In the genomic region with DNA sequence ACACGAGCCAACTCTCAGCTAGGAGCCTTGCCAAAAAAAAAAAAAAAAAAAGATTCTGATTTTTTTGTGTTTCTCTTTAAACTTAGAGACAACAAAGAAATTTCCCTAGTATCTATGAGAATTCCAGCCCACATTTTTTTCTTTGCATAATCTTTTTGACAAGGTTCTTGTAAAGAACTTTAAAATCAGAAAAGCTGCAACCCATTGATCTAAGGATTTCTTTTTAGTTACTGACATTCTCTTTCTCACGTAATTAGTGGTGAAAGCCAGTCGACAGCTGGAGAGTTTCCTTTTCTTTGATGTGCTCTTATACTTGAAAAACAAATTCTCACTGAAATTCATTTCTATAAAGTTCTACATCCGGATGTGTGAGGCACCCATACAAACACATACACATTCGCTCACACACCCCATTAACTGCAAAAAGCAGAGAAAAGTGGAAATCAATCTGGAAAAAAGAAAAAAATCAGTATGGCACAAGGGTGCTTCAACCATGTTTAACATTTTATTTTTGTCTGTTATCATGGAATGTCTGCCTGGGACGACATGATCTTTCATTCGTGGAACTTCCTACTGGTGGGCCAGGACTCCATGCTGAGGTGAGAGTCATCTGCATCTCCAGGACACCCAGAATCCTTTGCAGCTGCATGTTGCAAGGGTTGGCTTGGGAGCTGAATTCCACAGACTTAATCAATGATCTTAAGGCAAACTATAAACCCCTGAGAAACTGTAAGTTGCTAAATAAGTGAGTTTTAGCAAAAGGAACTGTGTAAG, we compare ENCODE assay signal across 19 mouse cellular contexts.
A peak's percentile ranks its signal among the peaks of the same experiment; 100 is the strongest.
DNase-seq lines count a peak whose midpoint lies in the region; ATAC-seq and TF ChIP-seq lines count a peak whose summit lies in the region.
"Had no signal": no experiment of that assay in that cellular context is flagged by ENCODE, and none has a peak within 500 bp of the region (broad histone marks: within the 10 kb centered on the region; RNA-seq: fewer than 3 reads in every experiment).

No protein-coding gene starts in this region.

- no peak overlapping the region for H3K4me2 ChIP-seq in forebrain, postnatal 0 days (ENCODE audit: low read depth)
- H3K4me2 ChIP-seq in forebrain, embryonic 12.5 days: no peak overlapping the region
- H3K4me2 ChIP-seq: hindbrain, embryonic 15.5 days; limb, embryonic 13.5 days; liver, embryonic 12.5 days had no signal

- no peaks in the 10 kb centered on the region for H3K9me3 ChIP-seq in forebrain, postnatal 0 days (ENCODE audit: low read length)
- no peaks in the 10 kb centered on the region for H3K9me3 ChIP-seq in forebrain, embryonic 12.5 days
- H3K9me3 ChIP-seq: hindbrain, embryonic 15.5 days; limb, embryonic 13.5 days; liver, embryonic 12.5 days had no signal

- H3K4me1 ChIP-seq in forebrain, postnatal 0 days (ENCODE audit: insufficient read depth): 0 out of 2 replicates have a peak, but pooled peaks cover 4% of the 10 kb centered on the region
- H3K4me1 ChIP-seq in forebrain, embryonic 12.5 days: peaks cover 10% of the 10 kb centered on the region
- H3K4me1 ChIP-seq: liver, embryonic 12.5 days had no signal

- no peaks in the 10 kb centered on the region for H3K27me3 ChIP-seq in forebrain, postnatal 0 days (ENCODE audit: insufficient read depth, low read length)
- no peaks in the 10 kb centered on the region for H3K27me3 ChIP-seq in forebrain, embryonic 12.5 days
- H3K27me3 ChIP-seq: hindbrain, embryonic 15.5 days; limb, embryonic 13.5 days; liver, embryonic 12.5 days had no signal

- H3K27ac ChIP-seq in forebrain, postnatal 0 days (ENCODE audit: low read depth, low read length): no peak overlapping the region
- H3K27ac ChIP-seq in forebrain, embryonic 12.5 days: no peak overlapping the region
- H3K27ac ChIP-seq: hindbrain, embryonic 15.5 days; layer of hippocampus, adult 2 months; limb, embryonic 13.5 days; liver, embryonic 12.5 days had no signal

- DNase-seq in forebrain, postnatal 0 days: no peak
- DNase-seq in CD4-positive helper T cell, adult 2 months (ENCODE audit: low read depth, low spot score): peak; percentile 12
- DNase-seq in Muller cell, postnatal 12 days (ENCODE audit: inconsistent ontology term): peak; percentile 66
- peak; percentile 3 for DNase-seq in lung, postnatal 14 days
- DNase-seq in thymus, adult 18-20 months: no peak
- no peak for DNase-seq in MN1 (ENCODE audit: low spot score)
- DNase-seq: adrenal gland, postnatal 14 days; B cell, adult 2 months; cerebellum, adult 11 months; cerebellum, adult 9-11 months; gastrocnemius, postnatal 25 days; kidney, adult 8-10 months; kidney, postnatal 25 days; thymus, postnatal 14 days had no signal

- no peaks in the 10 kb centered on the region for H3K36me3 ChIP-seq in forebrain, postnatal 0 days (ENCODE audit: insufficient read depth)
- no peaks in the 10 kb centered on the region for H3K36me3 ChIP-seq in forebrain, embryonic 12.5 days (replicated peaks)
- H3K36me3 ChIP-seq: hindbrain, embryonic 15.5 days; limb, embryonic 13.5 days; liver, embryonic 12.5 days had no signal

- no peak overlapping the region for H3K9ac ChIP-seq in forebrain, postnatal 0 days
- no peak overlapping the region for H3K9ac ChIP-seq in forebrain, embryonic 12.5 days
- H3K9ac ChIP-seq: hindbrain, embryonic 15.5 days; limb, embryonic 13.5 days; liver, embryonic 12.5 days had no signal

- TF ChIP-seq CTCF in forebrain, postnatal 0 days (IDR thresholded peaks at IDR 0.05; ENCODE audit: low read depth): no peak

- H3K4me3 ChIP-seq in forebrain, postnatal 0 days (ENCODE audit: low read depth, low read length): no peak overlapping the region
- no peak overlapping the region for H3K4me3 ChIP-seq in forebrain, embryonic 12.5 days (replicated peaks)
- H3K4me3 ChIP-seq: hindbrain, embryonic 15.5 days; layer of hippocampus, adult 2 months; limb, embryonic 13.5 days; liver, embryonic 12.5 days had no signal

- 13% methylated on average over 7 of the region's 7 CpGs for WGBS in forebrain, postnatal 0 days
- WGBS in forebrain, embryonic 12.5 days: 23% methylated on average over 7 of the region's 7 CpGs

- ATAC-seq in forebrain, postnatal 0 days: 0 out of 2 replicates have a peak, but pooled peaks have one; percentile 16
- no peak for ATAC-seq in forebrain, embryonic 12.5 days (ENCODE audit: low FRiP score)
- ATAC-seq: liver, embryonic 12.5 days had no signal

Comparison
In these comparisons a context has a peak if more than half of its experiments do, and no peak if none do; other contexts are left out.
1. DNase-seq: peak in CD4-positive helper T cell, adult 2 months (single experiment), Muller cell, postnatal 12 days (single experiment) and lung, postnatal 14 days (single experiment); none in forebrain, postnatal 0 days (single experiment), thymus, adult 18-20 months (0 of 2) and MN1 (single experiment).